Mouse (Mus musculus): ENCODE data around the gene Zfp428.

Gene Zfp428

DNA sequence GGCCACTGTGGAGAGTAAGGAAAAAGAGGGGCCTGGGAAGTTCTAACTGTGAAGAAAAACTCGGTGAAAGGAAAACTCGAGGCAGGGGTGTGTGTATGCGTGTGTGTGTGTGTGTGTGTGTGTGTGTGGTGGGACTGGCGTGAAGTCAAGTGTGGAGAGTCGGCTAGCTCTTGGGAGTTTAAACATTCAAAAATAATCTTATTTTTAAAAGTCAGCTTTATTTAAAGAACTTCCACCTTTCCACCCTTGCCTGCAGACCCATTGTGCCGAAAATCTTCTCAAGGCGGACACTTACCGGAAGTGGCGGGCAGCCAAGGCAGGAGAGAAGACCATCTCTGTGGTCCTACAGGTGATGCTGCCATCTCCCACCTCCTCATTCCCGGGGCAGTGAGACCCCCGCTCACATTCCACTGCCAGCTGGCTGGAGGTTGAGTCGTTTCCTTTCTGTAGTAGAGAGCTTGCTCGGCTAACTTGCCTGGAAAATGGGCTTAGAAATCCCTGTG is 40.8 kb downstream of the Zfp428 start:
- no peak for DNase-seq (ENCODE audit: low read depth, low spot score)

DNA sequence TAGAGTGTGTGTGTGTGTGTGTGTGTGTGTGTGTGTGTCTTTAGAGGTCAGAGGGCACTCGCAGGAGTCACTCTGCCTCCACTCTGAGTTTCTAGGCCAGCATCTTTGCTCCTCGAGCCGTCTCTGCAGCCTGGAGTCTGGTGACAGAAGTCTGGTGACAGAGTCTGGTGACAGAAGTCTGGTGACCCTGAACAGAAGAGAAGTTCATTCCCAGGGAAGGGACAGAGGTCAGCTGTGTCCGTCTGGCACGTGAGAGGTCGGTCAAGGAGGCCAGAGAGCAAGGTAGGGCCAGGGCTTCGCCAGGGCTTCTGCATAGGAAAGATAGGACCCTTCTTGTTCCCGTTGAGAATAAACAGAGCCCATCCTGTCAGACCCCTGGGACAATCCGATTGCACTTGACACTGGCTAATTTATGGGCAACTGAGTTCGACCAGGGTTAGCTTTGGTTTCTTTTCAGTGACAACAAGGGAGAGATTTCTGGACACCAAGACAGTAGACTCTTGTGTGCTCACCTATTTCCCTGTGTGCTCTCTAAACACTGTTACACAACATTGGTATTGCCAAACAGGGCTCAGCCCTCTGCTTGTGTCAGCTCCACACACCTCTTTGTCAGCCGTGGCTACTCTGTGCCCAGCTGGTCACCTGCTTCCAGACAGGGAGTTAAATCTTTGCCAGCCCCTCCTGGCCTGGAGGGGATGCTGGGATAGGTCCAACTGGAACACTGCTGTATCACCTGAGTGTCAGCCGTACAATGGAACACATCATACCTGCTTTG is 45.4 kb downstream of the Zfp428 start:
- no peak for DNase-seq (ENCODE audit: low read depth, low spot score)

- no peak for DNase-seq (ENCODE audit: low read depth, low spot score)
Measured at GRCm38 (mm10) chr7:24555786-24556185, 49.0 kb downstream of the Zfp428 start.

GRCm38 (mm10) chr7:24561450-24561849 is 54.6 kb downstream of the Zfp428 start:
- no peak for DNase-seq (ENCODE audit: low read depth, low spot score)

DNA sequence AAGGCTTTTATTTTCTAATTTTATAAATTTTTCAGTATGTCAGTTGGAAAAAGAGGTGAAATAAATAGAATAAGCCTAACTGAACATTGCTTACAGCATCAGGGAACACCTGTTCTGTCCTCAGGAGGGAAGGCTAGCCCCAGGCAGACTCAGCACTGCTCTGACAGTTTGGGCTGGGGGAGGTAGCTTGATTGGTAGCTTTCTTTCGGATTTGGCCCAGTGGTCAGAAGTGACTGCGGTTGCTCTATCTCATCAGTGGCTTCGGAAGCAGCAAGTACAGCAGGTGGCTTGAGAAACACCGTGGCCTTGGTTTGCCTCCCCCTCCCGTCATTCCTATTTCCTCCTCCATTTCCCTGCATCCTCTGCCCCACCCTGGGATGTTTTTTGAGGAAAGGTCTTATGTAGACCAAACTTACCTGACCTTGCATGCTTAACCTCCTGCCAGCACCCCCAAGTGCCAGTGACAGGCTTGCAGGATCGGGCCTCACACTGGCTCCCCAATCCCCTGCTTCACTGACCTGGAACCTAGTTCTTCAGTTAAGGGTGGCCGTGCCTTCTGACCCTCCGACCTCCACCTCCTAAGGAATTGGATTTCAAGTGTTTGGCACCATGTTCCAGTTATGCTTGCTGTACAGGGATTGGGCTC is 56.5 kb downstream of the Zfp428 start:
- DNase-seq (ENCODE audit: low read depth, low spot score) = no peak

DNA sequence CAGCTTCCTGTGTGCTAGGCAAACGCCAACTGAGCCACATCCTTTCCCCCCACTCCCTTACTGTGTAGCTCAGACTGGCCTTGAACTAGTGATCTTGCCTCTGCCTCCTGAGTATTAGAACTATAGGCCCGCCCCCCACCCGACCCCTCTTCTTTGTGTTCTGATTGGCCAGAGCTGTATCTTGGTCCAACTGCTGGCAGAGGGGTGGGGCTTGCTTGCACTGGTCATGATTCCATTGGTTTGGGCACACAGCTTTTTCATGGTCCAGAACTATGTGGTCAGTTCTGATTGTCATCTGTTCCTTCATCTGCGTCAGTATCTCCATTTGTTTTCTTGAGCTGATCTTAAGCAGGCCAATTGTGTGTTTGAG is 57.0 kb downstream of the Zfp428 start:
- DNase-seq (ENCODE audit: low read depth, low spot score) = no peak

DNA sequence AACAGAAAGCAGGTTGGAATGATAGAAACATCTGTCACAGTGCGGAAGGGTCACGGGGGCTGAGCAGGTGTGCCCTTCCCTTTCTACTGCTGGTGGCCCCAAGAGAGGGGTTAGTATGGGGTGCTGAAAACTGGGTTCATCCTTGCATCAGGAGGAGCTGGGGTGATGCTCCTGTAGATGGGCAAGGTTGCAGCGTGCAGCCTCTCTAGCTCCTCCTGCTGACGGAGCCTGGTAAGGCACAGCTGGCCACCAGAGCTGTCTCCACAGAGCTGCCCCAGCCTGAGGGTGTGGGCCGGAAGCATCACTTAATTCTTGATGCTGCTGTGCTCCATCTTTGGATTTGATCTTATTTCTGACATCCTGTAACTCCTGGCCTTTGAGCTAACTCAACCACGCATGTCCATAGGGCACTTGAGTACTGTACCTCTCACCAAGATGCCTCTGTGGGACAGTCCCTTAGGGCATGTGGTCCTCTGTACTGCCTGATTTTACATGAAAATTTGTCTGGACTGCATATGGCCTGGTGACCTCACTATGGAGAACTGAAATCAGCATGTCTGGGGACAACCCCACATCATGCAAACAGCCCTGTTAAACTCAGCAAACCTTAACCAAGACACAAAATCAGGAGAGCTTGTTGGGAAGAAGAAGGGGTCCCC is 57.9 kb downstream of the Zfp428 start:
- DNase-seq (ENCODE audit: low read depth, low spot score) = no peak

Measured in brain, embryonic 18.5 days (tissue).